Mouse (Mus musculus) hindbrain, embryonic 15.5 days (tissue): ENCODE measurements around the gene Prpf18. TPM values are rescaled to one million over a fixed set of nuclear protein-coding genes. Genes with fewer than 3 reads are reported as not detected.

Experiments used
- ATAC-seq: fragments of 200-750 bp; cut with Nextera tagmentation; 2 replicates; pipeline ENCODE4 v1.8.0; 2017; ENCODE audit warnings: low read depth, moderate number of reproducible peaks, moderate TSS enrichment; ENCODE audit not compliant: low FRiP score
- H3K27ac ChIP-seq: fragments of 300-500 bp; sonication (generic); replicated peaks from 2 replicates; pipeline ENCODE4 v1.5.1; 2015; ENCODE audit warnings: mild to moderate bottlenecking, inconsistent platforms
- H3K27me3 ChIP-seq: fragments of 300-500 bp; sonication (generic); 2 replicates; pipeline ENCODE4 v1.6.1; 2015; ENCODE audit warnings: control low read depth, inconsistent platforms
- H3K36me3 ChIP-seq: fragments of 300-500 bp; sonication (generic); 2 replicates; pipeline ENCODE4 v1.6.1; 2015; ENCODE audit warnings: control low read depth, inconsistent platforms
- H3K4me1 ChIP-seq: fragments of 300-500 bp; sonication (generic); replicated peaks from 2 replicates; pipeline ENCODE4 v1.6.1; 2015; ENCODE audit warnings: control low read depth, inconsistent platforms
- H3K4me2 ChIP-seq: fragments of 300-500 bp; sonication (generic); 2 replicates; pipeline ENCODE4 v1.6.1; 2015; ENCODE audit warnings: moderate library complexity, mild to moderate bottlenecking, inconsistent platforms
- H3K4me3 ChIP-seq: fragments of 300-500 bp; sonication (generic); 2 replicates; pipeline ENCODE4 v1.5.1; 2015; ENCODE audit warnings: mild to moderate bottlenecking, inconsistent platforms
- H3K9ac ChIP-seq: fragments of 300-500 bp; sonication (generic); 2 replicates; pipeline ENCODE4 v1.6.1; 2015; ENCODE audit warnings: inconsistent platforms
- H3K9me3 ChIP-seq: fragments of 300-500 bp; sonication (generic); 2 replicates; pipeline ENCODE4 v1.6.1; 2016; ENCODE audit warnings: control low read depth, inconsistent platforms
- WGBS: fragments of 180-500 bp; shearing (Covaris S2); methylation state at CpG from one replicate; pipeline ENCODE4 v1.1.7; 2015; 5-methylcytosine and 5-hydroxymethylcytosine counted together
- polyA plus RNA-seq: library from polyadenylated mRNA; unstranded; fragments of >200 nt; fragmentation: Nextera tagmentation; extraction: Ambion mirVana; gene quantifications from 2 replicates; pipeline ENCODE4 v1.2.1, GENCODE M21; 2015

Gene Prpf18
- polyA plus RNA-seq, 1 experiment from 2014 or later = 39.8 TPM

- Histone ChIP-seq H3K36me3 (peaks cover 66% of the 10 kb centered on the region), H3K9me3 (no peaks in the 10 kb centered on the region), H3K4me1 (no peaks in the 10 kb centered on the region), H3K9ac (no peak overlapping the region), H3K27ac (no peak overlapping the region), H3K4me2 (no peak overlapping the region), H3K4me3 (no peak overlapping the region), H3K27me3 (no peaks in the 10 kb centered on the region)
- WGBS = 93% methylated on average over 10 of the region's 10 CpGs
- ATAC-seq = no peak
These were observed 40.2 kb downstream of the Prpf18 start for GRCm38 (mm10) chr2:4611704-4612103.

GRCm38 (mm10) chr2:4611295-4611694 lies 40.6 kb downstream of the Prpf18 start:
- Histone ChIP-seq H3K4me3 (no peak overlapping the region), H3K27ac (no peak overlapping the region), H3K36me3 (peaks cover 70% of the 10 kb centered on the region), H3K27me3 (no peaks in the 10 kb centered on the region), H3K9ac (no peak overlapping the region), H3K4me1 (no peaks in the 10 kb centered on the region), H3K4me2 (no peak overlapping the region), H3K9me3 (no peaks in the 10 kb centered on the region)
- ATAC-seq = no peak
- 91% methylated on average over 6 of the region's 6 CpGs for WGBS

- ATAC-seq = no peak
- no peaks in the 10 kb centered on the region for H3K4me1 ChIP-seq
- H3K27me3 ChIP-seq = no peaks in the 10 kb centered on the region
- no peak overlapping the region for H3K4me3 ChIP-seq
- H3K9me3 ChIP-seq = no peaks in the 10 kb centered on the region
- no peak overlapping the region for H3K4me2 ChIP-seq
- H3K36me3 ChIP-seq = peaks cover 88% of the 10 kb centered on the region
- no peak overlapping the region for H3K27ac ChIP-seq
- H3K9ac ChIP-seq = no peak overlapping the region
- 83% methylated on average over 10 of the region's 10 CpGs for WGBS
These were observed 42.5 kb downstream of the Prpf18 start for GRCm38 (mm10) chr2:4609433-4609832.

DNA sequence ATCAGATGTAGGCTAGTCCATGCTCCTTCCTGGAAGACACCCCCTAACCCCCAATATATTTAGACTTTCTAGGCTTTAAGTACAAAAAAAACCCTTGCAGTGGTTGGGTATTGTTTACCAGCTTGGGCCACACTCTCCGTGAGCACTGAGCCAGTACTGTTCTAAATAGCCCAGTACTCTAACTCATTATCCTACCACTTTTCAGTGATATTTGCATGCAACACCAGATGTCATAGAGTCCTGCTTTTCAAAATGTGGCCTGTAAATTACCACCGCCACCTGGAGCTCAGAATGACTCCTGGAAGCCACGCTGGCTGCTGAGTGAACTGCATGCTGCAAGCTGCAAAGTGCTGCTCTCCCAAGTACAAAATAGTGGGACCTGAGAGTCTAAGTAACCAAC lies 43.7 kb downstream of the Prpf18 start:
- no peak for ATAC-seq
- Histone ChIP-seq H3K4me2 (no peak overlapping the region), H3K9me3 (no peaks in the 10 kb centered on the region), H3K27ac (no peak overlapping the region), H3K36me3 (peaks cover 92% of the 10 kb centered on the region), H3K4me3 (no peak overlapping the region), H3K9ac (no peak overlapping the region), H3K27me3 (no peaks in the 10 kb centered on the region), H3K4me1 (no peaks in the 10 kb centered on the region)
- WGBS = 73% methylated on average over 3 of the region's 3 CpGs

DNA sequence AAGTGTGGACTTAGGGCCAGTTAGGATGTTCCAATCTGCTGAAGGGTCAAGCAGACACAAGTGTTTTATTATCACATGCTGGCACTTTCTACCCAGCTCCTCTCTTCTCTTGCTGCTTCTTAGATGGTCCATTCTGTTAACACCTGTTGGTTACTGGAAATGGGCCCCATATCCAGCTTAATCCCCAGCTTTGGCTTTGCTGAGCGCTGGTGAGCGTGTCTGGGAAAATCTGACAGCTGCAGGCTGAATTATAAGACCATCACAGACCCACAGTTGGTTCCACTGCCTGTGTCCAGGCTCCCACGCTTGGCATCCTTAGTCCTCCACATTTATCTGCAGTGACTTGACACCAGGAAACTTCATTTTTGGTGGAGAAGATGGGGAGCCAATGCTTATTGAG lies 45.4 kb downstream of the Prpf18 start:
- H3K9ac ChIP-seq = no peak overlapping the region
- no peaks in the 10 kb centered on the region for H3K9me3 ChIP-seq
- 96% methylated on average over 3 of the region's 3 CpGs for WGBS
- H3K27ac ChIP-seq = no peak overlapping the region
- no peak overlapping the region for H3K4me2 ChIP-seq
- H3K27me3 ChIP-seq = no peaks in the 10 kb centered on the region
- peaks cover 91% of the 10 kb centered on the region for H3K36me3 ChIP-seq
- 0 out of 2 replicates have a peak, but pooled peaks cover 3% of the 10 kb centered on the region for H3K4me1 ChIP-seq
- no peak overlapping the region for H3K4me3 ChIP-seq
- no peak for ATAC-seq

DNA sequence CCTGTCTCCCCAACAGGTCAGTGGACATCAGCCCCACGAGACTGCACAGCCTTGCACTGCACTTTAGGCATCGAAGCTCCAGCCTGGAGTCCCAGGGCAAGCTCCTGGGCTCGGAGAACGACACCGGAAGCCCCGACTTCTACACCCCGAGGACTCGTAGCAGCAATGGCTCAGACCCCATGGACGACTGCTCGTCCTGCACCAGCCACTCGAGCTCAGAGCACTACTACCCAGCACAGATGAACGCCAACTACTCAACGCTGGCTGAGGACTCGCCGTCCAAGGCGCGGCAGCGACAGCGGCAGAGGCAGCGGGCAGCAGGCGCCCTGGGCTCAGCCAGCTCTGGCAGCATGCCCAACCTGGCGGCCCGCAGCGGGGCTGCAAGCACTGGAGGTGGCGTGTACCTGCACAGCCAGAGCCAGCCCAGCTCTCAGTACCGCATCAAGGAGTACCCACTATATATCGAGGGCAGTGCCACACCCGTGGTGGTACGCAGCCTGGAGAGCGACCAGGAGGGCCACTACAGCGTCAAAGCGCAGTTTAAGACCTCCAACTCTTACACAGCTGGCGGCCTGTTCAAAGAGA lies 48.5 kb downstream of the Prpf18 start:
- no peak overlapping the region for H3K4me3 ChIP-seq
- no peaks in the 10 kb centered on the region for H3K9me3 ChIP-seq
- ATAC-seq = peak; percentile 23; the same call in 1 of the 2 replicates
- H3K27me3 ChIP-seq = no peaks in the 10 kb centered on the region
- 85% methylated on average over 33 of the region's 33 CpGs for WGBS
- H3K4me2 ChIP-seq = no peak overlapping the region
- H3K9ac ChIP-seq = no peak overlapping the region
- peaks cover 66% of the 10 kb centered on the region for H3K36me3 ChIP-seq
- H3K4me1 ChIP-seq = peaks cover 10% of the 10 kb centered on the region
- no peak overlapping the region for H3K27ac ChIP-seq

DNA sequence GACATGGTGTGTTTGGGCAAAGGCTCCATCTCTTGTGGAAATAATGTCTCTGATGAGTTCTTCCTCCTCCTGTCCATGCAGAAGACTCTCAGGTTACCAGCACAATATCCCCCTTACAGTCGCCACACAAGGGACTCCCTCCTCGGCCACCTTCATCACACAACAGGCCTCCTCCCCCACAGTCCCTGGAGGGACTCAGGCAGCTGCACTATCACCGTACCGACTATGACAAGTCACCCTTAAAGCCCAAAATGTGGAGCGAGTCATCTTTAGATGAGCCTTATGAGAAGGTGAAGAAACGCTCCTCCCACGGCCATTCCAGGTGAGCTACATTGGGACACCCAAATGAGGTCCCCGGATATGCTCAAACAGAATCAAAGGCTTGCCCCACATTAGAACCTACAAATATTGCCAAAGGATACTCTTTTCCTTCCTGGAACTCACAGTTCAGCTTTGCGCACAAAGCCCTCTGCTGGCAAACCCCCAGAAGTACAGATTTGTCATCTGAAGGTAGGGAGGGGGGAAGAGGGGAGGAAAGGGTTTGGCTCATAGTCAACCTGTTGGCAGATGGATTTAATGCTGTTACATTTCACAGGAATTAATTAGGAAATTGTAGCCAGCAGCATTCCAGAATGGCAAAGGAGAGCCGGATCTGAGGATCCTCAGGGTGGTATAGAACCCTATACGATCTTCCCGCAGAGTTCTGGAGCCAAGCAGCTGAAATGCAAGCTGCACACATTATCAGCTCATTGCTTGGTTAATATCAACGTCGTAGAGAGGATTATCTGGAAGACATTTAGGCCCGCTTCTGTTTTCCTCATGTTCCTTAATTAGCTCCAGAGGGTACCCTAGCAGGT lies 50.7 kb downstream of the Prpf18 start:
- Histone ChIP-seq H3K9me3 (no peaks in the 10 kb centered on the region), H3K27ac (0 out of 2 replicates have a peak overlapping the region, but pooled peaks have one; percentile 35), H3K4me1 (peaks cover 10% of the 10 kb centered on the region), H3K4me3 (no peak overlapping the region), H3K27me3 (no peaks in the 10 kb centered on the region), H3K9ac (no peak overlapping the region), H3K4me2 (no peak overlapping the region), H3K36me3 (peaks cover 57% of the 10 kb centered on the region)
- 54% methylated on average over 15 of the region's 15 CpGs for WGBS
- ATAC-seq = peak; percentile 47; the same call in 1 of the 2 replicates

DNA sequence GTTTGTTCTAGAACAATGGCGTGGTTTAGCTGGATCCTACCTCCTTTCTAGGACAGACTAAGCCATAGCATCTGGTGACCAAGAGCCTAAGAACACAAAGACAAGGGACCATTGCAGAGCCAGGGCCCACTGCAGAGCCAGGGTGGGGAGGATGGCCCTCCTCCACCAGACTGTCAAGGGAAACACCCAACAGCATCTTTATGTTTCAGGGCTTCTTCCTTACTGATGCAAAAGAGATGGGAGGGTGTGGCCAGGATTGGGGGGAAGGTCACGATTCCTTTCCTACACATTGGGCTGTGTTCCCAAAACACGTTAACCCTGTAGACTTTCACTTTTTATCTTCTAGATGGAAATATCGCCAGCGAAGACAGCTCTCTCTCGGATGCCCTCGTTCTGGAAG lies 54.9 kb downstream of the Prpf18 start:
- peaks cover 10% of the 10 kb centered on the region for H3K4me1 ChIP-seq
- no peaks in the 10 kb centered on the region for H3K27me3 ChIP-seq
- H3K4me2 ChIP-seq = no peak overlapping the region
- no peak overlapping the region for H3K9ac ChIP-seq
- 94% methylated on average over 7 of the region's 7 CpGs for WGBS
- no peaks in the 10 kb centered on the region for H3K9me3 ChIP-seq
- no peak for ATAC-seq
- H3K4me3 ChIP-seq = no peak overlapping the region
- H3K27ac ChIP-seq = no peak overlapping the region
- peaks cover 49% of the 10 kb centered on the region for H3K36me3 ChIP-seq

DNA sequence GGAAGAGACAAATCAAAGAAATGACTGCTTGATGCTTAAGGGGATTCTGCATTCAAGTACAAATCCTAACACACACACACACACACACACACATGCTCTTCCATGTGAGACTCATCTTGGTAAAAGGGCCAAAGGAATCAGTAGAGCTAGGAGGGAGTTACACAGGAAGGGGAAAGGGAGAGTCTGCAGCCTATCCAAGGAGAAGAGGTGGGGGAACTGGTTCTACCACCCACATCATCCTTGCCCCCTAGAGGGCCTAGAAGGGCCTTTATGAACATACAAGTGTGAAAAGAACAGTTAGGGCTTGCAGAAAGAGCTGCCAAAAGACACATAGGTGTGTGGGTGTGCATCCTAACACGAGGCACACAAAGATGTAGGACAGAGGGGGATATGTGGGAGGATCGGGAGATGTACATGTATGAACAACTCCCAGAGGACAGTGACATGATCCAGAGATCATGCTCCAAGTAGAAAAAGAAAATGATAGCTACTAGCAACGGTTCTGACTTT lies 58.0 kb downstream of the Prpf18 start:
- Histone ChIP-seq H3K9me3 (no peaks in the 10 kb centered on the region), H3K4me1 (no peaks in the 10 kb centered on the region), H3K4me3 (no peak overlapping the region), H3K4me2 (no peak overlapping the region), H3K36me3 (peaks cover 63% of the 10 kb centered on the region), H3K9ac (no peak overlapping the region), H3K27ac (no peak overlapping the region), H3K27me3 (no peaks in the 10 kb centered on the region)
- ATAC-seq = no peak
- 94% methylated on average over 3 of the region's 3 CpGs for WGBS

DNA sequence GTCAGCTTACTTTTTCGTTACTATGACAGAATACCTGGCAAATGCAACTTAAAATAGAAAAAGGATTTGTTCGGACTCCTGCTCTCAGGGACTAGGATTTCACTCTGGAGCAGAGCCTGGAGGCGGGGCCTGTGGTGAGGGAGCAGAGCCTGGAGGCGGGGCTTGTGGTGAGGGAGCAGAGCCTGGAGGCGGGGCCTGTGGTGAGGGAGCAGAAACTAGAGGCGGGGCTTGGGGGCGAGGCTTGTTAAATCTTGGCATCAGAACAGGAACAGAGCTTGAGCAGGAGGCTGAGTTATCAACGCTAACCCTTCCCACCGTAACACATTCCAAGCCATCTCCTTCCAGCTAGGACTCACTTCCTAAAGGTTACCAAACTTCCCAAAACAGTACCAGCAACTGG lies 58.5 kb downstream of the Prpf18 start:
- no peak for ATAC-seq
- Histone ChIP-seq H3K9ac (no peak overlapping the region), H3K27ac (no peak overlapping the region), H3K36me3 (peaks cover 64% of the 10 kb centered on the region), H3K4me1 (0 out of 2 replicates have a peak, but pooled peaks cover under 1% of the 10 kb centered on the region), H3K4me2 (no peak overlapping the region), H3K9me3 (no peaks in the 10 kb centered on the region), H3K27me3 (no peaks in the 10 kb centered on the region), H3K4me3 (no peak overlapping the region)
- WGBS = 32% methylated on average over 9 of the region's 9 CpGs

GRCm38 (mm10) chr2:4592666-4593065 lies 59.2 kb downstream of the Prpf18 start:
- 94% methylated on average over 7 of the region's 7 CpGs for WGBS
- Histone ChIP-seq H3K4me1 (0 out of 2 replicates have a peak, but pooled peaks cover 7% of the 10 kb centered on the region), H3K36me3 (peaks cover 60% of the 10 kb centered on the region), H3K9ac (no peak overlapping the region), H3K27me3 (no peaks in the 10 kb centered on the region), H3K9me3 (no peaks in the 10 kb centered on the region), H3K4me2 (no peak overlapping the region), H3K27ac (0 out of 2 replicates have a peak overlapping the region, but pooled peaks have one; percentile 1), H3K4me3 (no peak overlapping the region)
- ATAC-seq = no peak

- H3K4me3 ChIP-seq = no peak overlapping the region
- H3K36me3 ChIP-seq = peaks cover 59% of the 10 kb centered on the region
- 70% methylated on average over 3 of the region's 3 CpGs for WGBS
These were observed 60.3 kb downstream of the Prpf18 start for GRCm38 (mm10) chr2:4591647-4592046.

More at GRCm38 (mm10) chr2:4591647-4592046, 60.3 kb downstream of the Prpf18 start:
- H3K9me3 ChIP-seq = no peaks in the 10 kb centered on the region
- H3K4me1 ChIP-seq = 0 out of 2 replicates have a peak, but pooled peaks cover 8% of the 10 kb centered on the region
- H3K4me2 ChIP-seq = no peak overlapping the region
- ATAC-seq = no peak
- no peak overlapping the region for H3K9ac ChIP-seq
- H3K27me3 ChIP-seq = no peaks in the 10 kb centered on the region
- H3K27ac ChIP-seq = no peak overlapping the region
